Mouse (Mus musculus) heart, postnatal 0 days (tissue): ENCODE data around the gene Rora.

Experiments
- CTCF ChIP-seq: IDR thresholded peaks from 2 replicates; pipeline ENCODE4 v1.5.1; 2016; ENCODE audit warnings: antibody characterized with exemption, control low read depth, low read depth
- EP300 ChIP-seq: IDR thresholded peaks from 2 replicates; pipeline ENCODE4 v1.6.1; 2016; ENCODE audit warnings: antibody characterized with exemption, low read depth

DNA sequence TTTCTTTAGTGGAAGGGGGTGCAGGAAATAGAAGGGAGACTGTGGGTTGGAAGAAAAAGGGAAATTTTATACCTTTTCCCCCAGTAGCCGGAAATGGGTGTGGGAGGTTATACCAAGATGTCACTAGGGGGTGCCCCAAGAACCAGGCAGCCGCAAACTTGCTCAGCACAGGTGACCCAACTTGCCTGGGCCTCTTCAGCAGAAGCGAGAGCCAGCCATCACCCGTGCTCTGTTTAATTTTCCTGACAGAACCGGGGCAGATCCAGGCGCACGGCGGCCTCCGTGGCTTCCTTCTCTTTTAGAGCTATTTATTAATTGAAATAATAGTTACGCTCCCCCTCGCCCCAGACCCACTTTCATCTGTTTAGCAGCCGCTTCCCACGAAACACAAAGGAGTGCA is 313.0 kb downstream of the Rora start:
- no peak for TF ChIP-seq EP300
- no peak; the same call in 1 of the 2 replicates for TF ChIP-seq CTCF
